ENCODE assay signal across 19 mouse cellular contexts in the genomic region with DNA sequence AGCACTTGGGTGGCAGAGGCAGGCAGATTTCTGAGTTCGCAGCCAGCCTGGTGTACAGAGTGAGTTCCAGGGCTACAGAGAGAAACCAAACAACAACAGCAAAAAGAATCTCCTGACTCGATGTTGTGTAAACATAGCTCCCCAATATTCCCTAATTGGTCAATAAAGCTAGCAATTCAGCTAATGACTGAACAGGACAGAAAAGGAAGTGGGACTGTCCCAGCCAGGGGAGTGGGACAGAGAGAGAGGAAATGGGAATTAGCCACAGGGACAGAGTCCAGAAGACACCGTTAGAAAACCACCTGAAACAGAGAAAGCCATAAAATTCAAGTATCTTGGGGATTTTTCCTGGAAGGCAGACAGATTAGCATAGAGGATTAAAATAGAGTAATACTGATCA. TPM values are rescaled to one million over a fixed set of nuclear protein-coding genes. Genes with fewer than 3 reads are reported as not detected.
DNase-seq lines count a peak whose midpoint lies in the region; ATAC-seq lines count a peak whose summit lies in the region.
"Had no signal": no experiment of that assay in that cellular context is flagged by ENCODE, and none has a peak within 500 bp of the region (broad histone marks: within the 10 kb centered on the region; RNA-seq: fewer than 3 reads in every experiment).

No protein-coding gene starts in this region.

- ATAC-seq in granulocyte monocyte progenitor cell, adult 5-6 weeks (replicated peaks; ENCODE audit: poor library complexity, severe bottlenecking): peak; percentile 50; the same call in 1 of the 2 replicates
- peak; percentile 54; the same call in 1 of the 2 replicates for ATAC-seq in megakaryocyte progenitor cell, adult 5-6 weeks (replicated peaks; ENCODE audit: poor library complexity)
- ATAC-seq: activated CD4-positive, CD25-positive, alpha-beta regulatory T cell, adult 4 months; CD4-positive, CD25-positive, alpha-beta regulatory T cell, adult 4 months; Patski had no signal

- DNase-seq in thymus, postnatal 10 days (ENCODE audit: low spot score in 2 of 2): no peak
- no peak for DNase-seq in forebrain, embryonic 10.5 days (ENCODE audit: extremely low spot score, low spot score)
- DNase-seq: adrenal gland, adult 8-10 months; adrenal gland, postnatal 25 days; cerebellum, adult 11 months; cerebellum, adult 11-12 months; cerebellum, adult 18-20 months had no signal

- no peak overlapping the region for H3K27ac ChIP-seq in forebrain, embryonic 10.5 days

- no peak overlapping the region for H3K4me3 ChIP-seq in forebrain, embryonic 10.5 days

- H3K9me3 ChIP-seq in forebrain, embryonic 10.5 days: no peaks in the 10 kb centered on the region
- H3K9me3 ChIP-seq: G1E had no signal

- no peaks in the 10 kb centered on the region for H3K36me3 ChIP-seq in forebrain, embryonic 10.5 days (replicated peaks)
- H3K36me3 ChIP-seq: G1E had no signal

- 81% methylated on average over 3 of the region's 3 CpGs for WGBS in forebrain, embryonic 10.5 days

- no peaks in the 10 kb centered on the region; the same call in 1 of the 2 replicates for H3K4me1 ChIP-seq in forebrain, embryonic 10.5 days

- peaks cover 10% of the 10 kb centered on the region for H3K27me3 ChIP-seq in forebrain, embryonic 10.5 days (ENCODE audit: poor library complexity, severe bottlenecking)
- H3K27me3 ChIP-seq: CH12.LX, Patski had no signal

RNA-seq across cellular contexts. Expression of a gene that starts 18.0 kb away (rescaled TPM):
- not detected in 2 replicates for total RNA-seq in granulocyte monocyte progenitor cell, adult 5-6 weeks (2014; fragmentation: Nextera tagmentation)
- total RNA-seq in granulocyte monocyte progenitor cell, adult 5-6 weeks (2017): not detected in 2 replicates
- not detected in 2 replicates for total RNA-seq in megakaryocyte progenitor cell, adult 5-6 weeks (2015)
- total RNA-seq in megakaryocyte progenitor cell, adult 5-6 weeks (2017): not detected in 2 replicates
- not detected in 2 replicates for polyA plus RNA-seq in forebrain, embryonic 10.5 days (2016; fragmentation: Nextera tagmentation; extraction: Ambion mirVana)
- total RNA-seq: adrenal gland, adult 2 months; adrenal gland, adult 8-10 months; adrenal gland, postnatal 14 days; adrenal gland, postnatal 25 days; adrenal gland, postnatal 36 days; CH12.LX; MEL had no signal
- polyA plus RNA-seq: C2C12; CD4-positive, CD25-positive, alpha-beta regulatory T cell, adult 4 months; G1E had no signal
